Mouse (Mus musculus): ENCODE data around the gene Ubc. TPM values are rescaled to one million over a fixed set of nuclear protein-coding genes. Genes with fewer than 3 reads are reported as not detected.

Ubc gene
- total RNA-seq, 2 experiments from 2014 or later = 110 to 258 TPM

- ATAC-seq (replicated peaks; ENCODE audit: low FRiP score, low TSS enrichment, poor library complexity, severe bottlenecking) = no peak
Measured at GRCm38 (mm10) chr5:125385215-125385940, 4.6 kb downstream of the Ubc start.

- ATAC-seq (replicated peaks; ENCODE audit: low FRiP score, low TSS enrichment, poor library complexity, severe bottlenecking) = no peak
Measured at GRCm38 (mm10) chr5:125384512-125385214, 5.3 kb downstream of the Ubc start.

- ATAC-seq (replicated peaks; ENCODE audit: low FRiP score, low TSS enrichment, poor library complexity, severe bottlenecking) = peak; percentile 8; the same call in 1 of the 2 replicates
Measured at GRCm38 (mm10) chr5:125383637-125384420, 6.2 kb downstream of the Ubc start.

- peak; percentile 77 for ATAC-seq (replicated peaks; ENCODE audit: low FRiP score, low TSS enrichment, poor library complexity, severe bottlenecking)
Measured at GRCm38 (mm10) chr5:125382673-125383558, 7.1 kb downstream of the Ubc start.

- no peak for ATAC-seq (replicated peaks; ENCODE audit: low FRiP score, low TSS enrichment, poor library complexity, severe bottlenecking)
Measured at GRCm38 (mm10) chr5:125381954-125382672, 7.9 kb downstream of the Ubc start.

- no peak for ATAC-seq (replicated peaks; ENCODE audit: low FRiP score, low TSS enrichment, poor library complexity, severe bottlenecking)
Measured at GRCm38 (mm10) chr5:125378919-125379318, 11.1 kb downstream of the Ubc start.

- no peak for ATAC-seq (replicated peaks; ENCODE audit: low FRiP score, low TSS enrichment, poor library complexity, severe bottlenecking)
Measured at GRCm38 (mm10) chr5:125377214-125377613, 12.8 kb downstream of the Ubc start.

GRCm38 (mm10) chr5:125375871-125376270, 14.1 kb downstream of the Ubc start:
- ATAC-seq (replicated peaks; ENCODE audit: low FRiP score, low TSS enrichment, poor library complexity, severe bottlenecking) = no peak

- no peak for ATAC-seq (replicated peaks; ENCODE audit: low FRiP score, low TSS enrichment, poor library complexity, severe bottlenecking)
Measured at GRCm38 (mm10) chr5:125372027-125372426, 18.0 kb downstream of the Ubc start.

GRCm38 (mm10) chr5:125370950-125371693, 18.9 kb downstream of the Ubc start:
- no peak for ATAC-seq (replicated peaks; ENCODE audit: low FRiP score, low TSS enrichment, poor library complexity, severe bottlenecking)

- ATAC-seq (replicated peaks; ENCODE audit: low FRiP score, low TSS enrichment, poor library complexity, severe bottlenecking) = peak; percentile 86
Measured at GRCm38 (mm10) chr5:125368568-125368967, 21.4 kb downstream of the Ubc start.

- no peak for ATAC-seq (replicated peaks; ENCODE audit: low FRiP score, low TSS enrichment, poor library complexity, severe bottlenecking)
Measured at GRCm38 (mm10) chr5:125368156-125368555, 21.8 kb downstream of the Ubc start.

- ATAC-seq (replicated peaks; ENCODE audit: low FRiP score, low TSS enrichment, poor library complexity, severe bottlenecking) = no peak
Measured at GRCm38 (mm10) chr5:125364851-125365429, 25.1 kb downstream of the Ubc start.

- ATAC-seq (replicated peaks; ENCODE audit: low FRiP score, low TSS enrichment, poor library complexity, severe bottlenecking) = no peak
Measured at GRCm38 (mm10) chr5:125363894-125364293, 26.1 kb downstream of the Ubc start.

GRCm38 (mm10) chr5:125360981-125361510, 29.0 kb downstream of the Ubc start:
- ATAC-seq (replicated peaks; ENCODE audit: low FRiP score, low TSS enrichment, poor library complexity, severe bottlenecking) = no peak

- no peak for ATAC-seq (replicated peaks; ENCODE audit: low FRiP score, low TSS enrichment, poor library complexity, severe bottlenecking)
Measured at GRCm38 (mm10) chr5:125360566-125360965, 29.4 kb downstream of the Ubc start.

GRCm38 (mm10) chr5:125358270-125358608, 31.8 kb downstream of the Ubc start:
- ATAC-seq (replicated peaks; ENCODE audit: low FRiP score, low TSS enrichment, poor library complexity, severe bottlenecking) = no peak; the same call in 1 of the 2 replicates
